Mouse (Mus musculus): Measurements from ENCODE around the gene Mob3a. TPM values are rescaled to one million over a fixed set of nuclear protein-coding genes. Genes with fewer than 3 reads are reported as not detected.
A peak's percentile ranks its signal among the peaks of the same experiment; 100 is the strongest.

Gene Mob3a
- polyA plus RNA-seq, 1 experiment = 261 TPM

DNA sequence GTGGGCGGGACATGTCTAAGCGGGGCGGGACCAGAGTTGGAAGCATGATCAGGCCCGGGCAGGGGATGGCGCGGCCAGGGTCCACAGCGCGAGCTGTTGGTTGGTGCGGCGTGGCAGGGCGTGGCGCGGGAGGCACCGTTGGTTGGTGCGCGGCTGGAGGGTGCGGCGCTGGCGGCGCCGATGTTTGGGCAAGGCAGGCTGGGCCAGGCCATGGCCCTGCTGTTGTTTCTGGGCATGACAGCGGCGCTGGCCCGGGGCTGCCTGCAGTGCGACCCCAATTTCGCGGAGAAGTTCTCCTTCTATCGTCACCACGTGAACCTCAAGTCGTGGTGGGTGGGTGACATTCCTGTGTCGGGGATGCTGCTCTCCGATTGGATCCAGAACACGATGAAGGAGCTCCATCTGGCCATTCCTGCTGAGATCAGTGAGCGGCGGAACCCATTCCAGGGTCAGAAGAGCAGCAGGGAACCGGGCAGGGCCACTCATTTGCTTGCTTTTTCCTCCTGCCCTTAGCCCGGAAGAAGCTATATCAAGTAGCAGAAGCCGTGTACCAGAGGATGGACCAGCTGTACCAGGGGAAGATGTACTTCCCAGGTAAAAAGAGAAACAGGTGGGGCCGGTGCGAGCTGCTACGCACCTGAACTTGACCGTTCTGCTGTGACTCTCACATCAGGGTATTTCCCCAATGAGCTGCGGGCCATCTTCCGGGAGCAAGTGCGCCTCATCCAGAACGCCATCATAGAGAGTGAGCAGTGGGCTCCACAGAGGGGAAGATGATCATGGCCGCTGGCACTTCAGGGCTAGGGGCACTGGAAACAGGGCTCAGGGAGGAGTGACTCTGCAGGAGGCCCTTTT is 986 bp upstream of the Mob3a start:
- H3K4me3 ChIP-seq (ENCODE audit: control insufficient read depth, insufficient read depth, low read length) = peak overlapping the region; percentile 68
- peaks cover 9% of the 10 kb centered on the region; the same call in 1 of the 2 replicates for H3K36me3 ChIP-seq (ENCODE audit: control insufficient read depth, insufficient read depth, low read length)
- 2% methylated on average over 47 of the region's 47 CpGs for WGBS
- peak overlapping the region; percentile 41 for H3K27ac ChIP-seq (ENCODE audit: control insufficient read depth, insufficient read depth, low read length)
- peaks cover 32% of the 10 kb centered on the region for H3K4me1 ChIP-seq (replicated peaks; ENCODE audit: control insufficient read depth, insufficient read depth, low read length)
- H3K27me3 ChIP-seq (ENCODE audit: control insufficient read depth, insufficient read depth, low read length) = no peaks in the 10 kb centered on the region
- DNase-seq = peak; percentile 90
- TF ChIP-seq CTCF (IDR thresholded peaks at IDR 0.05; ENCODE audit: borderline replicate concordance, control insufficient read depth, extremely low read depth, insufficient read depth, low read length, poor library complexity) (no peak), POLR2A (IDR thresholded peaks at IDR 0.05; ENCODE audit: control insufficient read depth, extremely low read depth, insufficient read depth, low read length, poor library complexity) (peak; percentile 35; the same call in 1 of the 2 replicates)

DNA sequence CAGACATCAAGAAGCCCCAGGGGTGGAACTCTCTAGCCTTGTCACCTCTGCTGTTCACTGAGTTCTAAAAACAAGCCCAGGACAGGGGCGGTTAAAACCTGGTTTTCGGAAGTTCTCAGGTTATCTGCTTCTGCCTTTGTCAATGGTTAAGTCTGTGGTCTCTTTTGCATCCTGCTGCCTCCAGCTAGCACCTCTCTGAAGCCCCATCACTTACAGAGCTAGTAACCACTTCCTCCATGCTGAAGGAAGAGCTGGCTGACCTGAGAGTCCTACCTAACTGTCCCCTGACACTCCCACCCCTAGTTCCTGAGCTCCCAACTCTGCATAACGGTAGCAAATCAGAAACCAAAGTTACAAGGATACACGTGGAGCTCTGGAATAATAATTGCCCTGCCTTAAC is 1.0 kb downstream of the Mob3a start:
- H3K4me1 ChIP-seq (replicated peaks; ENCODE audit: control insufficient read depth, insufficient read depth, low read length) = peaks cover 51% of the 10 kb centered on the region
- peak overlapping the region; percentile 52 for H3K4me3 ChIP-seq (ENCODE audit: control insufficient read depth, insufficient read depth, low read length)
- TF ChIP-seq POLR2A (IDR thresholded peaks at IDR 0.05; ENCODE audit: control insufficient read depth, extremely low read depth, insufficient read depth, low read length, poor library complexity) (no peak), CTCF (IDR thresholded peaks at IDR 0.05; ENCODE audit: borderline replicate concordance, control insufficient read depth, extremely low read depth, insufficient read depth, low read length, poor library complexity) (no peak)
- H3K36me3 ChIP-seq (ENCODE audit: control insufficient read depth, insufficient read depth, low read length) = no peaks in the 10 kb centered on the region
- peak overlapping the region; percentile 94 for H3K27ac ChIP-seq (ENCODE audit: control insufficient read depth, insufficient read depth, low read length)
- peak; percentile 66 for DNase-seq
- WGBS = 2% methylated on average over 4 of the region's 4 CpGs
- no peaks in the 10 kb centered on the region for H3K27me3 ChIP-seq (ENCODE audit: control insufficient read depth, insufficient read depth, low read length)

DNA sequence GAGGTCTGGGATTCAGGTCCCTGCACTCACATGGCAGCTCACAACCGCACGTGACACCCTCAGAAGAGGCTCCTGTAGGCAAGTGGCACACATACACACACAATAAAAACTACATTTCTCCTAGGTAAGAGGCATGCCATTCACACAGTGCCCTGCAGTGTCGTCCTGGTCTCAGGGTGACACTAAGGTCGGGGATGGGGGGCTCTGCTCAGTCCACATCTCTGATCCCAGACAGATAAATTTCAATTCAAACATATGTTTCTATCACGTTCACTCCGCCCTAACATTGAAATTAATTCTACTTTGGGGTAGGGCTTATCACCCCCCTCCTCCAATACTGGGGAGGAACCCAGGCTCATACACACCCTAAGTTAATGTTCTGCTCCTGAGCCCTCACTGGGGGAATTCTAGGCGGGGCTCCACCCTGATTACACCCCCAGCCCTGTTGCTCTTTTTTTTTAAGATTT is 1.7 kb downstream of the Mob3a start:
- DNase-seq = peak; percentile 25
- WGBS = 10% methylated on average over 7 of the region's 7 CpGs
- peak overlapping the region; percentile 52 for H3K4me3 ChIP-seq (ENCODE audit: control insufficient read depth, insufficient read depth, low read length)
- TF ChIP-seq POLR2A (IDR thresholded peaks at IDR 0.05; ENCODE audit: control insufficient read depth, extremely low read depth, insufficient read depth, low read length, poor library complexity) (no peak), CTCF (IDR thresholded peaks at IDR 0.05; ENCODE audit: borderline replicate concordance, control insufficient read depth, extremely low read depth, insufficient read depth, low read length, poor library complexity) (no peak)
- H3K27ac ChIP-seq (ENCODE audit: control insufficient read depth, insufficient read depth, low read length) = peak overlapping the region; percentile 94
- H3K36me3 ChIP-seq (ENCODE audit: control insufficient read depth, insufficient read depth, low read length) = no peaks in the 10 kb centered on the region
- H3K27me3 ChIP-seq (ENCODE audit: control insufficient read depth, insufficient read depth, low read length) = no peaks in the 10 kb centered on the region
- peaks cover 55% of the 10 kb centered on the region for H3K4me1 ChIP-seq (replicated peaks; ENCODE audit: control insufficient read depth, insufficient read depth, low read length)

DNA sequence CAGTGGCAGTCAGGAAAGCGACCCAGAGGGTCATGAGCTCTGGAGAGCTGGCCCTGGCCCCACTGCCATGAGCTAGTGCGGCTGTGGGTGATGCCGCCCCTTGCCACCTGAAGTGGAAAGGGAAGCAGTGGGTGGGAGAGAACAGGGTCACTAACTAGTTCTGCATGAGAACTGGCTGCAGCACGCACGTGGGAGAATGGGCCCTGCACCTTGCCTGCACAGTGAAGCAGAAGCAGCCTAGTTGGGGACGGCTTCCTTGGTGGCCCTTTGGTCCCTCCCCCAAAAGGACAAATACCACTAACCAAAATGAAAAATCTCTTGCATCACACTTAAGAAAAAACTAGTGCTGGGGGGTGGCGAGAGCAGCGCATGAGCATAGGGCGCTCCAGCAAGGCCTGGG is 3.2 kb downstream of the Mob3a start:
- WGBS = 54% methylated on average over 9 of the region's 9 CpGs
- peak overlapping the region; percentile 77 for H3K27ac ChIP-seq (ENCODE audit: control insufficient read depth, insufficient read depth, low read length)
- H3K4me1 ChIP-seq (replicated peaks; ENCODE audit: control insufficient read depth, insufficient read depth, low read length) = peaks cover 68% of the 10 kb centered on the region
- H3K36me3 ChIP-seq (ENCODE audit: control insufficient read depth, insufficient read depth, low read length) = no peaks in the 10 kb centered on the region
- DNase-seq = peak; percentile 34
- no peaks in the 10 kb centered on the region for H3K27me3 ChIP-seq (ENCODE audit: control insufficient read depth, insufficient read depth, low read length)
- H3K4me3 ChIP-seq (ENCODE audit: control insufficient read depth, insufficient read depth, low read length) = peak overlapping the region; percentile 7
- TF ChIP-seq POLR2A (IDR thresholded peaks at IDR 0.05; ENCODE audit: control insufficient read depth, extremely low read depth, insufficient read depth, low read length, poor library complexity) = no peak
- no peak for TF ChIP-seq CTCF (IDR thresholded peaks at IDR 0.05; ENCODE audit: borderline replicate concordance, control insufficient read depth, extremely low read depth, insufficient read depth, low read length, poor library complexity)

DNA sequence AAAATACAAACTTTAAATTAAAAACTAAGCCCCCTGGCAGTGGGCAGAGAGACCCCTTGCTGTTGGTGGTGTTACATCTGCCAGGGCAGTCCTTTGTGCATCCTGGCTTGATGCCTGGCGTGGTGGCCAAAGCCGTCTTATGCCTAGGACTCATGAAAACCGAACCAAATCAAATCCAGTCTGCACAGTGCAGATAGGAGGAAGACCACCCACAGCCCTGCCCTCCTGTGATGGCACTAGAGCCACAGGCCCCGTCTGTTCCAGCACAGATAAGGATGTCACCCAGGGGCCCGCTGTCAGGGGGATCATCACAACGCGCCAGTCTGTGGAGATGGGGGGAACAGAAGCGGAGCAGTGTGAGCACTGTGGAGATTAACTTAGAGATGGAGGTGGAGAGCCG is 4.0 kb downstream of the Mob3a start:
- TF ChIP-seq POLR2A (IDR thresholded peaks at IDR 0.05; ENCODE audit: control insufficient read depth, extremely low read depth, insufficient read depth, low read length, poor library complexity) (no peak), CTCF (IDR thresholded peaks at IDR 0.05; ENCODE audit: borderline replicate concordance, control insufficient read depth, extremely low read depth, insufficient read depth, low read length, poor library complexity) (no peak)
- DNase-seq = peak; percentile 30
- 48% methylated on average over 9 of the region's 9 CpGs for WGBS
- Histone ChIP-seq H3K36me3 (ENCODE audit: control insufficient read depth, insufficient read depth, low read length) (no peaks in the 10 kb centered on the region), H3K27ac (ENCODE audit: control insufficient read depth, insufficient read depth, low read length) (peak overlapping the region; percentile 77), H3K4me3 (ENCODE audit: control insufficient read depth, insufficient read depth, low read length) (no peak overlapping the region), H3K27me3 (ENCODE audit: control insufficient read depth, insufficient read depth, low read length) (no peaks in the 10 kb centered on the region), H3K4me1 (replicated peaks; ENCODE audit: control insufficient read depth, insufficient read depth, low read length) (peaks cover 68% of the 10 kb centered on the region)

DNA sequence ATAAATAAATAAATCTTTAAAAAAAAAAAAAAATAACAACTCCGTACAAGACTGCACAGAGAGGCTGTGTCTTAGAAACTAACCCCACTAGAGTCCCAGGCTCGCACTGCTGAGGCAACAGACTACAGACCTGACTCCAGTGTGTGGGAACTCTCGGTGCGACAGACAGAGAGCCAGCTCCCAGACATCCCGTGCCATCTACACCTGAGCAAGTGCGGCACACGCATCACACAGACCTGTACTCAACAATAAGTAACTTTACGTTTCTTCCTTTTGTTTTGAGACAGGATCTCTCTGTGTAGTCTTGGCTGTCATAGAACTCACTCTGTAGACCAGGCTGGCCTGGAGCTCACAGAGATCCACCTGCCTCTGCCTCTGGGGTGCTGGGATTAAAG is 4.4 kb downstream of the Mob3a start:
- H3K27me3 ChIP-seq (ENCODE audit: control insufficient read depth, insufficient read depth, low read length) = no peaks in the 10 kb centered on the region
- H3K27ac ChIP-seq (ENCODE audit: control insufficient read depth, insufficient read depth, low read length) = peak overlapping the region; percentile 77
- WGBS = 73% methylated on average over 8 of the region's 8 CpGs
- no peaks in the 10 kb centered on the region for H3K36me3 ChIP-seq (ENCODE audit: control insufficient read depth, insufficient read depth, low read length)
- H3K4me3 ChIP-seq (ENCODE audit: control insufficient read depth, insufficient read depth, low read length) = no peak overlapping the region
- TF ChIP-seq POLR2A (IDR thresholded peaks at IDR 0.05; ENCODE audit: control insufficient read depth, extremely low read depth, insufficient read depth, low read length, poor library complexity) (no peak), CTCF (IDR thresholded peaks at IDR 0.05; ENCODE audit: borderline replicate concordance, control insufficient read depth, extremely low read depth, insufficient read depth, low read length, poor library complexity) (no peak)
- DNase-seq = no peak
- H3K4me1 ChIP-seq (replicated peaks; ENCODE audit: control insufficient read depth, insufficient read depth, low read length) = peaks cover 70% of the 10 kb centered on the region
